Mouse (Mus musculus) heart, adult 11 months (tissue): ENCODE measurements around the gene Ccp110.

ENCODE experiments used
- DNase-seq: peaks from one replicate; pipeline ENCODE4 v3.0.0; 2022

Ccp110 gene

GRCm38 (mm10) chr7:118728846-118729587 is 16.7 kb downstream of the Ccp110 start:
- peak; percentile 76 for DNase-seq

DNA sequence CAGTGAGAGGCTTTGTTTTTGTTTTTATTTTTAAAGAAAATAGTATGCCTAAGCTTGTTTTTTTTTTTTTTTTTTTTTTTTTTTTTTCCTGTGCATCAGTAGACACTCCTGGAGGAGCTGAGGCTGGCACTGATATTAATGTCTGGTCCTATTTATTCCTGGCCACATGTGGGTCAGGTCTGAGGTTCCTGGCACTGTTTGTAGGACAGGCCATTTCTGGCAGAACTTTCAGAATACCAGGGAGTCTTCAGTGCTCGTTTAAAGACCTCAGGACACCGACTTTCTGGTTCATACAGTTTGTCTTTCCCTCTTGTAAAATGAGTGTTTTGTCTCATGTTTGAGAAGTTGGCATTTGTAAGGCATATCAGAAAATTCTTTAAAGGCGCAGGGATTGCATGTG is 19.4 kb downstream of the Ccp110 start:
- DNase-seq = no peak

- peak; percentile 15 for DNase-seq
Measured at GRCm38 (mm10) chr7:118733225-118733624, 20.9 kb downstream of the Ccp110 start.

GRCm38 (mm10) chr7:118738730-118739129 is 26.4 kb downstream of the Ccp110 start:
- no peak for DNase-seq

- peak; percentile 98 for DNase-seq
Measured at GRCm38 (mm10) chr7:118739975-118740531, 27.7 kb downstream of the Ccp110 start, which contains the start of gene Vps35l. Gene Vps35l (plus strand): TSS chr7:118740226.

- DNase-seq = peak; percentile 99
Measured at GRCm38 (mm10) chr7:118740532-118741338, 28.4 kb downstream of the Ccp110 start.

DNA sequence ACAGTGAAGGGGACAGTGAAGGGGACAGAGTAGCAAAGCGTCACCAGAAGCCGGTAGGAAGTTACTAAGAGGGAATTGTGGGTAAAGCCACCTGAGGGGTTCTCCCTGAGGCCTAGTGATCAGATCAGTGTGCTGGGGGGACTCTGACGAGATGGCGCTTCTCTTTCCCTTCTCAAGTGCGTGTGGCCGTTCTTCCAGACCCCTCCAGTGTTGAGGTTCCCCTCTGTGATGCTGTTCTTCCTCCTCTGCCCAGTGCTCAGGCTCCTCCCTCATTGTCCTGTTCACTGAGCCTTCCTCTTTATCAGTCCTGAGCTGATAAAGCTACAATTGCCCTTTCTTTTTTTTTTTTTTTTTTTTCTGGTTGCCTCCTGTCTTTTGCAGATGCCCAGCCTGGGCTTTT is 29.9 kb downstream of the Ccp110 start:
- DNase-seq = no peak

DNA sequence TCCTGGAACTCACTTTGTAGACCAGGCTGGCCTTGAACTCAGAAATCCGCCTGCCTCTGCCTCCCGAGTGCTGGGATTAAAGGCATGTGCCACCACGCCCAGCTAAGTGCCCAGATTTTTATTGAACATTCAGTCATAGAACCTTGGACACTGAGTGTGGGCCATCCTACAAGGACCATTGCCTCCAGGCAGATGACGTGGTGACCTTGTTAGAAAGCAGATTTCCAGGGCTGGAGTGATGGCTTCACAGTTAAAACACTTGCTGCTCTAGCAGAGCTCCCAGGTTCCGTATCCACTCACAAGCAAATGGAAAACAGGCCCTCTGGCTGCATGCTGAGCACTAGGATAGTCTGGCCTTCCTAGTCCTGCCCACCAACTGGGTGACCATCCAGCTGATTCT is 32.4 kb downstream of the Ccp110 start:
- DNase-seq = no peak

DNA sequence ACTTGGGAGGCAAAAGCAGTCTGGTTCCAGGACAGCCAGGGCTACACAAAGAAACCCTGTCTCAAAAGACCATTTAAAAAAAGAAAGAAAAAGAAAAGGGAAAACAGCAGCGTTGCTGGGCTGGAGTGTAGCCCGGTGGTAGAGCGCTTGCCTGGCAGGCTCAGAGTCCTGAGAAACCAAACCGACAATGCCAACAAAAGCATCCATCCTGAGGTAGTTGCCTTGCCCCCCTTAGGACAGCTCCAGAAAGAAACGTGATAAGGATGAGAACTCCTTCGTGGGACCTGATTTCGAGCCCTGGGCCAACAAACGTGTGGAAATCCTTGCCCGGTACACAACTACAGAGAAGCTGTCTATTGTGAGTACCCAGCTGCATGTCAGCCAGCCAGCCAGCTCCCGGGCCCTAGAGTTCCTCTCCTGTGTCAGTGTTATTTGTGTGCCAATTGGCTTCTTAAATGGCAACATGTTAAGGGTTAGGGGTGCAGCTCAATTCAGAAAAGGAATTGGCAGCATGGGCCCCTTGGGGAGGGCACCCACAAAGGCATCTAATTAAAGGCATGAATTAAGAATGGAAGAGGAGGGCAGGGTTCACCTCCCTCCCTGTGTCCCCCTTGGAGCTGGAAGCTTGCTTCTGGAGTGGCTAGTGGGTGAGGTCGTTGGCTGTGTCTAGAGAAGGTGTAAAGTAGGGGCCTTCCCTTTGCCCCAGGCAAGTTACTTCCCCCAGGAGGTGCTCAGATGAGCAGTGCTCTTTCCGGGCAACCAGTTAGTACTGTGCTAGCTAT is 35.7 kb downstream of the Ccp110 start:
- no peak for DNase-seq

DNA sequence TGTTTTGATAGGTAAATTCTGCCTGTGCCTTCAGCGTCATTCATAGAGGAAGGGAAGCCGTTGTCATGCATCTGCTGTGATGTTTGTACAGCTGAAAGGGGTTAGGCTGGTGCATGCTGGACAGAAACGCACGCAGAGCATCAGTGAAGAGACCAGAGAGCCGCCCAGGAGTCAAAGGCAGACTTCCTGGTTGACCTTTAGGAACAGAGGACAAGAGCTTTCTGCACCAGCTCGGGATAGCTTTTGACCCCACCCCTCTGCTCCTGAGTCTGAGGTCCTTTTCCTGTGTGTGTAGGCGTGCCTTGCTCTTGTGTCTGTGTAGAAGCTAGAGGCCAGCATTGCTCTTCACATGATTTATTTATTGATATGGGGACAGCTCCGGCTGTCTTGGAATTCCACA is 37.4 kb downstream of the Ccp110 start:
- no peak for DNase-seq

DNA sequence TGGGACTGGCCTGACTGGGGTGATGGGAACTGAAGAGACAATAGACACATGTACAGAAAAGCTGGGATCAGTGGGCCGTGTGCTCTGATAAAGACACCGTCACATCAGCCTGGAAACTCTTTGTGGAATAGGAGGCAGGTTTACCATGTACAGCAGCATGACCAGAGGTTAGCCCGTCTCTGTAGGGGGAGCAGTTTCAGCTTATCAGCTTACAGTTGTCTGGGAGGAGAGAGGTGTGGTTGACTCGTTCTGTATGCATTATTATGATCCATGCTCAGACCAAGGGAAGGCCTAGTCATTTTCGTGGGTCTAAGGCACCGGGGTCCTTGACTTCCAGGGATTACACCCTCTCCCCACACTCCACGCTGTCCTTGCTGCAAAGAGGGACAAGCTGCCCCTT is 39.3 kb downstream of the Ccp110 start:
- no peak for DNase-seq

- no peak for DNase-seq
Measured at GRCm38 (mm10) chr7:118755756-118756155, 43.4 kb downstream of the Ccp110 start.

DNA sequence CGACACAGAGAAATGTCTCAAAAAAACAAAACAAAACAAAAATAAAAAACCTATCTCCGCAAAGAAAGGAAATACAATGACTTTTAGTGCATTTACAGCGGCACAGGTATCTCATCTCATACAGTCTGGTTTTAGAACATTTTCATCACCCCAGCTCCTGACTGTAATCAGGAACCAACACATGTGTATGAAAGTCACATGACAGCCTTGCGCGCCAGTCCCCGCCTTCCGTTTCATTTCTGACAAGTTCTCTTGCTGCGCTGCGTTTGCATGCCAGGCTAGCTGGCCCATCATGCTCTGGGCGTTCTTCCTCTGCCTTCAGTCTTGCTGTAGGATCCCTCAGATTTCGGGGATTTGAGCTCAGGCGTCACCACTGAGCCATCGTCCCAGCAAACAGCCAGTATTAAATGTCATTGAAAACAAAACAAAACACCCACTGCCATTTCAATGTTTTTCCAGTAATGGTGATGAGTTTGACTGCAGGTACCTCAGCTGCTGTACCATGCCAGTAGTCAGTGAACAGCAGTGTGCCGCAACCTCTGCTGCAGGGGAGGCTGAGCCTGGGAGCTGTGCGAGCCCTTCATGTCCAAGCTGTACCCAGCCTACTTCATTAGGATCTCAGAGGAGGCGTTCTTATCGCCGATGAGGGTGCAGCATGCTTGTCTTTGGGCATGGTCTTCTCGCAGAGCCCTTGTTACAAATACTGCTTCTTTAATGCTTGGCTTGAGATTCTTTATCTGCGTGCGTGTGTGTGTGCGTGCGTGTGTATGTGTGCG is 44.3 kb downstream of the Ccp110 start:
- DNase-seq = no peak

- DNase-seq = no peak
Measured at GRCm38 (mm10) chr7:118758369-118758768, 46.0 kb downstream of the Ccp110 start.

GRCm38 (mm10) chr7:118759372-118759771 is 47.0 kb downstream of the Ccp110 start:
- no peak for DNase-seq

GRCm38 (mm10) chr7:118763939-118764338 is 51.6 kb downstream of the Ccp110 start:
- peak; percentile 93 for DNase-seq

GRCm38 (mm10) chr7:118764725-118765124 is 52.4 kb downstream of the Ccp110 start:
- no peak for DNase-seq

GRCm38 (mm10) chr7:118765604-118766003 is 53.3 kb downstream of the Ccp110 start:
- DNase-seq = no peak

DNA sequence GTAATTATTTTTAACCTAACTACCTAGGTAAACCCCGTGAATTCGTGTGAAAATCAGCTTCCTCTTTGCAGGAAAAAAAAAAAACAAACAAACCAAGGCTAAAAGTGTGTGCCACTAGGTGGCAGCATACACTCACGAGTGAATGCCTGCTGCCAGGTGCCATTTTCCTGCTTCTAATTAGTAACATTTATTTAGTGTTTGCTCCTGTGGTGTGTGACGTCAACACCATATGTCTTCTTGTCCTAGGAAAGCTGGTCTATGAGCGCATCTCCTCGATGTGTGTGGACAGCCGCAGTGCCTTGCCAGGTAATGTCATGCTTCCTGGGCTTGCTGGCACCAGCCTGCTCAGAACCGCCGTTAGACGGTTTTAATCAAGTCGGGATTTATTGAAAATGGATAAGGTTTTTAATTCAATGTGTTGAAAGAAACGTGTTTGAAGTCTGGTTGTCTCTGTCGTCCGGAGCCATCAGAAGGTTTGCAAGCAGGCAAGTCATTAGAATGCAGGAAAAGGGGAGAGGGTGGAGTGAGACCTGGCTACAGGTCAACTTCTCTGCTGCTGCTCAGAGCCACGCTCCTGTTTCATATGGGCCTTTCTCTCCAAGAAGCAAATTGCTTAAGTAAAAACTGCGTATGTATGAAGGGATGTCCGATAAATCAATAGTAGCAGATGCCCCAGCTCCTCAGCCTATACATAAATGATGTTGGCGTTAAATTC is 53.9 kb downstream of the Ccp110 start:
- DNase-seq = peak; percentile 91

GRCm38 (mm10) chr7:118766834-118767224 is 54.5 kb downstream of the Ccp110 start:
- no peak for DNase-seq

- DNase-seq = no peak
Measured at GRCm38 (mm10) chr7:118769208-118769607, 56.9 kb downstream of the Ccp110 start.

DNA sequence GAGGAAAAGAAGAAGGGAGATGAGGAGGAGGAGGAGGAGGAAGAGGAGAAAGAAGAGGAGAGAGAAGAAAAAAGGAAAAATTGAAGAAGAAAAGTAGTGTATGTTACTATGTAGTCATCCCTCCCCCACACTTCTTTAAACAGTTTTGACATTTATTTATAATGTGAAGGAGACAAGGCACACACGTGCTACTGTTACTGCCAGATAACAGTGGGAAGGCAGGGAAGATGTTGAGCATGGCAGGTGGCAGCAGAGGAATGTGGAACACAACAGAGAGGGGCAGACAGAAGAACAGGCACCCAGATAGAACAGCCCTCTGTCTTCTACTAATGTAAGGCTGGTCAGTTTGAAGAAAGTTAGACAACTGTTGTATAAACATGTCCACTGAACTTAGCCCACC is 57.3 kb downstream of the Ccp110 start:
- DNase-seq = no peak
